Mouse (Mus musculus) hindbrain, embryonic 16.5 days (tissue): ENCODE data around the gene Tox2. TPM values are rescaled to one million over a fixed set of nuclear protein-coding genes. Genes with fewer than 3 reads are reported as not detected.

Experiments
- ATAC-seq: fragments of 200-750 bp; cut with Nextera tagmentation; 2 replicates; pipeline ENCODE4 v1.8.0; 2017; ENCODE audit warnings: moderate TSS enrichment, moderate library complexity
- H3K27ac ChIP-seq: fragments of 300-500 bp; sonication (generic); 2 replicates; pipeline ENCODE4 v1.5.1; 2014; ENCODE audit warnings: low read depth, mild to moderate bottlenecking, control low read depth, low read length, moderate library complexity
- H3K27me3 ChIP-seq: fragments of 300-500 bp; sonication (generic); replicated peaks from 2 replicates; pipeline ENCODE4 v1.6.1; 2014; ENCODE audit warnings: low read length; ENCODE audit not compliant: control insufficient read depth, insufficient read depth
- H3K36me3 ChIP-seq: fragments of 300-500 bp; sonication (generic); 2 replicates; pipeline ENCODE4 v1.6.1; 2014; ENCODE audit warnings: mild to moderate bottlenecking, low read length, moderate library complexity, mixed read lengths; ENCODE audit not compliant: control insufficient read depth, insufficient read depth
- H3K4me1 ChIP-seq: fragments of 300-500 bp; sonication (generic); 2 replicates; pipeline ENCODE4 v1.6.1; 2014; ENCODE audit warnings: low read depth, low read length; ENCODE audit not compliant: control insufficient read depth, insufficient read depth
- H3K4me2 ChIP-seq: fragments of 300-500 bp; sonication (generic); 2 replicates; pipeline ENCODE4 v1.6.1; 2014; ENCODE audit warnings: mild to moderate bottlenecking, low read length, control low read depth, moderate library complexity
- H3K4me3 ChIP-seq: fragments of 300-500 bp; sonication (generic); 2 replicates; pipeline ENCODE4 v1.5.1; 2014; ENCODE audit warnings: mild to moderate bottlenecking, low read length, control low read depth, moderate library complexity
- H3K9ac ChIP-seq: fragments of 300-500 bp; sonication (generic); 2 replicates; pipeline ENCODE4 v1.6.1; 2014; ENCODE audit warnings: low read depth, mild to moderate bottlenecking, control low read depth, low read length, moderate library complexity
- H3K9me3 ChIP-seq: fragments of 300-500 bp; sonication (generic); 2 replicates; pipeline ENCODE4 v1.6.1; 2014; ENCODE audit warnings: mild to moderate bottlenecking, low read length, moderate library complexity; ENCODE audit not compliant: control insufficient read depth
- WGBS: fragments of 180-500 bp; shearing (Covaris S2); extraction: QIAGEN DNeasy Blood & Tissue Kit; methylation state at CpG from one replicate; pipeline ENCODE4 v1.1.7; 2014; 5-methylcytosine and 5-hydroxymethylcytosine counted together
- polyA plus RNA-seq: library from polyadenylated mRNA; unstranded; fragments of >200 nt; fragmentation: Nextera tagmentation; extraction: Ambion mirVana; gene quantifications from 2 replicates; pipeline ENCODE4 v1.2.1, GENCODE M21; 2015

Tox2 gene
- polyA plus RNA-seq, 1 experiment from 2014 or later: 23.0 TPM

GRCm38 (mm10) chr2:163237999-163238529, 35.1 kb downstream of the Tox2 start:
- Histone ChIP-seq H3K9me3 (no peaks in the 10 kb centered on the region), H3K4me3 (no peak overlapping the region), H3K4me2 (no peak overlapping the region), H3K27ac (no peak overlapping the region), H3K27me3 (no peaks in the 10 kb centered on the region; the same call in 1 of the 2 replicates), H3K4me1 (peaks cover 16% of the 10 kb centered on the region), H3K9ac (no peak overlapping the region), H3K36me3 (no peaks in the 10 kb centered on the region)
- 39% methylated on average over 12 of the region's 12 CpGs for WGBS
- peak; percentile 73 for ATAC-seq

- 45% methylated on average over 8 of the region's 8 CpGs for WGBS
Observed at GRCm38 (mm10) chr2:163239945-163240344, 37.0 kb downstream of the Tox2 start.

GRCm38 (mm10) chr2:163241867-163242266, 38.9 kb downstream of the Tox2 start:
- H3K36me3 ChIP-seq: no peaks in the 10 kb centered on the region
- H3K9me3 ChIP-seq: no peaks in the 10 kb centered on the region
- no peak overlapping the region for H3K4me2 ChIP-seq
- 30% methylated on average over 5 of the region's 5 CpGs for WGBS
- no peak overlapping the region for H3K4me3 ChIP-seq
- no peak overlapping the region for H3K9ac ChIP-seq
- no peak overlapping the region for H3K27ac ChIP-seq
- no peak for ATAC-seq
- no peaks in the 10 kb centered on the region for H3K27me3 ChIP-seq
- peaks cover 14% of the 10 kb centered on the region for H3K4me1 ChIP-seq

More at GRCm38 (mm10) chr2:163239945-163240344, 37.0 kb downstream of the Tox2 start:
- peaks cover 16% of the 10 kb centered on the region for H3K4me1 ChIP-seq
- no peaks in the 10 kb centered on the region for H3K36me3 ChIP-seq
- no peak overlapping the region for H3K4me2 ChIP-seq
- no peak overlapping the region for H3K4me3 ChIP-seq
- no peaks in the 10 kb centered on the region for H3K9me3 ChIP-seq
- no peak overlapping the region for H3K27ac ChIP-seq
- H3K27me3 ChIP-seq: no peaks in the 10 kb centered on the region; the same call in 1 of the 2 replicates
- no peak for ATAC-seq
- no peak overlapping the region for H3K9ac ChIP-seq

- ATAC-seq: no peak
- H3K27ac ChIP-seq: no peak overlapping the region
Observed at GRCm38 (mm10) chr2:163243917-163244852, 41.3 kb downstream of the Tox2 start.

GRCm38 (mm10) chr2:163248912-163249311, 46.0 kb downstream of the Tox2 start:
- WGBS: 86% methylated on average over 7 of the region's 7 CpGs
- Histone ChIP-seq H3K4me2 (no peak overlapping the region), H3K9ac (no peak overlapping the region), H3K27me3 (0 out of 2 replicates have a peak, but pooled peaks cover 3% of the 10 kb centered on the region), H3K4me3 (no peak overlapping the region), H3K27ac (no peak overlapping the region), H3K36me3 (no peaks in the 10 kb centered on the region), H3K9me3 (no peaks in the 10 kb centered on the region), H3K4me1 (peaks cover 2% of the 10 kb centered on the region; the same call in 1 of the 2 replicates)
- ATAC-seq: no peak

More at GRCm38 (mm10) chr2:163243917-163244852, 41.3 kb downstream of the Tox2 start:
- no peak overlapping the region for H3K9ac ChIP-seq
- no peaks in the 10 kb centered on the region for H3K9me3 ChIP-seq
- 0 out of 2 replicates have a peak, but pooled peaks cover 3% of the 10 kb centered on the region for H3K27me3 ChIP-seq
- WGBS: 60% methylated on average over 12 of the region's 12 CpGs
- H3K36me3 ChIP-seq: no peaks in the 10 kb centered on the region
- H3K4me2 ChIP-seq: no peak overlapping the region
- H3K4me1 ChIP-seq: peaks cover 2% of the 10 kb centered on the region; the same call in 1 of the 2 replicates
- no peak overlapping the region for H3K4me3 ChIP-seq

GRCm38 (mm10) chr2:163252645-163253044, 49.7 kb downstream of the Tox2 start:
- 92% methylated on average over 2 of the region's 2 CpGs for WGBS
- no peak overlapping the region for H3K4me2 ChIP-seq
- no peak overlapping the region for H3K27ac ChIP-seq
- peaks cover 6% of the 10 kb centered on the region; the same call in 1 of the 2 replicates for H3K4me1 ChIP-seq
- no peak for ATAC-seq
- no peak overlapping the region for H3K9ac ChIP-seq
- no peaks in the 10 kb centered on the region for H3K9me3 ChIP-seq
- no peaks in the 10 kb centered on the region for H3K36me3 ChIP-seq
- 0 out of 2 replicates have a peak, but pooled peaks cover 2% of the 10 kb centered on the region for H3K27me3 ChIP-seq
- no peak overlapping the region for H3K4me3 ChIP-seq

- WGBS: 61% methylated on average over 22 of the region's 22 CpGs
Observed at GRCm38 (mm10) chr2:163253248-163254099, 50.5 kb downstream of the Tox2 start.

GRCm38 (mm10) chr2:163254228-163254627, 51.3 kb downstream of the Tox2 start:
- no peak overlapping the region for H3K27ac ChIP-seq
- no peak overlapping the region for H3K4me2 ChIP-seq
- H3K9ac ChIP-seq: no peak overlapping the region
- no peak for ATAC-seq
- H3K4me1 ChIP-seq: peaks cover 6% of the 10 kb centered on the region; the same call in 1 of the 2 replicates
- no peaks in the 10 kb centered on the region for H3K9me3 ChIP-seq
- H3K27me3 ChIP-seq: no peaks in the 10 kb centered on the region
- no peaks in the 10 kb centered on the region for H3K36me3 ChIP-seq
- WGBS: 80% methylated on average over 6 of the region's 6 CpGs
- H3K4me3 ChIP-seq: no peak overlapping the region

More at GRCm38 (mm10) chr2:163253248-163254099, 50.5 kb downstream of the Tox2 start:
- H3K9ac ChIP-seq: no peak overlapping the region; the same call in none of the 2 replicates
- H3K4me2 ChIP-seq: no peak overlapping the region
- H3K4me3 ChIP-seq: no peak overlapping the region
- H3K36me3 ChIP-seq: no peaks in the 10 kb centered on the region
- peaks cover 6% of the 10 kb centered on the region; the same call in 1 of the 2 replicates for H3K4me1 ChIP-seq
- H3K27ac ChIP-seq: peak overlapping the region; percentile 36
- ATAC-seq: no peak
- H3K9me3 ChIP-seq: no peaks in the 10 kb centered on the region
- no peaks in the 10 kb centered on the region for H3K27me3 ChIP-seq
